Mouse (Mus musculus) kidney, adult 2 months (tissue): ENCODE data around the gene Eaf2. TPM values are rescaled to one million over a fixed set of nuclear protein-coding genes. Genes with fewer than 3 reads are reported as not detected.

ENCODE experiments used
- DNase-seq: peaks from one replicate; pipeline ENCODE4 v3.0.0; 2021
- H3K27ac ChIP-seq: fragments of 200-500 bp; 2 replicates; pipeline ENCODE4 v1.5.1; 2012; ENCODE audit warnings: low read depth, low read length, control low read depth, inconsistent platforms; ENCODE audit not compliant: insufficient read depth
- H3K27me3 ChIP-seq: fragments of 200-500 bp; replicated peaks from 2 replicates; pipeline ENCODE4 v1.6.1; 2012; ENCODE audit warnings: mild to moderate bottlenecking, moderate library complexity, low read length, inconsistent platforms; ENCODE audit not compliant: control insufficient read depth, insufficient read depth
- H3K36me3 ChIP-seq: fragments of 200-500 bp; 2 replicates; pipeline ENCODE4 v1.6.1; 2012; ENCODE audit warnings: mild to moderate bottlenecking, moderate library complexity, low read length, inconsistent platforms; ENCODE audit not compliant: control insufficient read depth, insufficient read depth
- H3K4me1 ChIP-seq: fragments of 200-500 bp; 2 replicates; pipeline ENCODE4 v1.6.1; 2011; ENCODE audit warnings: low read length; ENCODE audit not compliant: control insufficient read depth, insufficient read depth
- H3K4me3 ChIP-seq: fragments of 200-500 bp; 2 replicates; pipeline ENCODE4 v1.5.1; 2011; ENCODE audit warnings: mild to moderate bottlenecking, low read depth, low read length, control low read depth; ENCODE audit not compliant: insufficient read depth
- CTCF ChIP-seq: fragments of 200-500 bp; conservative IDR thresholded peaks from 2 replicates; pipeline ENCODE4 v1.5.1; 2011; ENCODE audit warnings: low read depth, mild to moderate bottlenecking, control low read depth, low read length, moderate library complexity, mixed read lengths; ENCODE audit not compliant: insufficient read depth, insufficient read length
- POLR2A ChIP-seq: fragments of 200-500 bp; IDR thresholded peaks from one replicate; pipeline ENCODE4 v1.6.1; 2011; ENCODE audit warnings: low read depth, low read length, control low read depth
- WGBS: fragments of 180-500 bp; shearing (Covaris S2); methylation state at CpG from one replicate; pipeline ENCODE4 v1.1.7; 2018; 5-methylcytosine and 5-hydroxymethylcytosine counted together
- polyA plus RNA-seq: library from polyadenylated mRNA; depleted of rRNA; stranded (reverse); fragments of >200 nt; gene quantifications from 2 replicates; pipeline ENCODE4 v1.2.3, GENCODE M21; 2012; rRNA removed

Eaf2 gene
- 7.3 and 10.4 TPM in 2 replicates for polyA plus RNA-seq

GRCm38 (mm10) chr16:36874583-36875275, at the start of gene Eaf2, which contains the start of gene Golgb1:
TSS of gene Eaf2 (minus strand) at chr16:36875003.
TSS of gene Golgb1 (plus strand) at chr16:36875140.
- H3K27ac ChIP-seq: peak within 1 kb of the TSS; percentile 74
- TF ChIP-seq POLR2A (no peak), CTCF (no peak)
- peak within 1 kb of the TSS; percentile 83 for H3K4me3 ChIP-seq
- peaks cover 14% of the 10 kb centered on the region for H3K4me1 ChIP-seq
- H3K36me3 ChIP-seq: no peaks in the 10 kb centered on the region
- no peaks in the 10 kb centered on the region for H3K27me3 ChIP-seq
- WGBS: under 1% methylated on average over 43 of the region's 43 CpGs
- DNase-seq: peak; percentile 100

- WGBS: 93% methylated on average over 8 of the region's 8 CpGs
- Histone ChIP-seq H3K4me3 (no peak overlapping the region), H3K27me3 (no peaks in the 10 kb centered on the region), H3K36me3 (no peaks in the 10 kb centered on the region; the same call in none of the 2 replicates), H3K27ac (no peak overlapping the region), H3K4me1 (no peaks in the 10 kb centered on the region)
- no peak for TF ChIP-seq POLR2A
- TF ChIP-seq CTCF: no peak
- no peak for DNase-seq
Measured at GRCm38 (mm10) chr16:36924312-36924711, 49.5 kb upstream of the Eaf2 start.

- 86% methylated on average over 6 of the region's 6 CpGs for WGBS
- peaks cover 2% of the 10 kb centered on the region for H3K36me3 ChIP-seq
- TF ChIP-seq CTCF (no peak), POLR2A (no peak)
- H3K27me3 ChIP-seq: no peaks in the 10 kb centered on the region
- DNase-seq: no peak
- H3K4me1 ChIP-seq: no peaks in the 10 kb centered on the region
- H3K4me3 ChIP-seq: no peak overlapping the region
- no peak overlapping the region for H3K27ac ChIP-seq
Measured at GRCm38 (mm10) chr16:36921980-36922379, 47.2 kb upstream of the Eaf2 start.

- peaks cover 2% of the 10 kb centered on the region for H3K36me3 ChIP-seq
Measured at GRCm38 (mm10) chr16:36921067-36921613, 46.3 kb upstream of the Eaf2 start.

GRCm38 (mm10) chr16:36920410-36920809, 45.6 kb upstream of the Eaf2 start:
- Histone ChIP-seq H3K27ac (no peak overlapping the region), H3K36me3 (peaks cover 4% of the 10 kb centered on the region), H3K27me3 (no peaks in the 10 kb centered on the region), H3K4me1 (no peaks in the 10 kb centered on the region), H3K4me3 (no peak overlapping the region)
- TF ChIP-seq POLR2A: no peak
- TF ChIP-seq CTCF: no peak
- no peak for DNase-seq
- WGBS: 59% methylated on average over 3 of the region's 3 CpGs

More at GRCm38 (mm10) chr16:36921067-36921613, 46.3 kb upstream of the Eaf2 start:
- H3K4me1 ChIP-seq: no peaks in the 10 kb centered on the region
- no peaks in the 10 kb centered on the region for H3K27me3 ChIP-seq
- no peak for TF ChIP-seq CTCF
- no peak for TF ChIP-seq POLR2A
- no peak for DNase-seq
- H3K27ac ChIP-seq: no peak overlapping the region
- WGBS: 93% methylated on average over 8 of the region's 8 CpGs
- no peak overlapping the region for H3K4me3 ChIP-seq

GRCm38 (mm10) chr16:36918505-36918904, 43.7 kb upstream of the Eaf2 start:
- TF ChIP-seq POLR2A (no peak), CTCF (no peak)
- 98% methylated on average over 10 of the region's 10 CpGs for WGBS
- H3K36me3 ChIP-seq: peaks cover 4% of the 10 kb centered on the region

GRCm38 (mm10) chr16:36914195-36914594, 39.4 kb upstream of the Eaf2 start:
- no peaks in the 10 kb centered on the region for H3K27me3 ChIP-seq
- peaks cover 3% of the 10 kb centered on the region; the same call in 1 of the 2 replicates for H3K4me1 ChIP-seq
- H3K27ac ChIP-seq: no peak overlapping the region
- peaks cover 6% of the 10 kb centered on the region for H3K36me3 ChIP-seq
- WGBS: 30% methylated on average over 5 of the region's 5 CpGs
- TF ChIP-seq POLR2A (no peak), CTCF (no peak)
- peak; percentile 88 for DNase-seq
- no peak overlapping the region for H3K4me3 ChIP-seq

More at GRCm38 (mm10) chr16:36918505-36918904, 43.7 kb upstream of the Eaf2 start:
- peaks cover 3% of the 10 kb centered on the region; the same call in 1 of the 2 replicates for H3K4me1 ChIP-seq
- no peak for DNase-seq
- H3K4me3 ChIP-seq: no peak overlapping the region
- H3K27ac ChIP-seq: no peak overlapping the region
- H3K27me3 ChIP-seq: no peaks in the 10 kb centered on the region
